Mouse (Mus musculus): ENCODE measurements around the gene Ice2. TPM values are rescaled to one million over a fixed set of nuclear protein-coding genes. Genes with fewer than 3 reads are reported as not detected.

The Ice2 gene
- 10 to 100 TPM; 24.5 to 31.2 TPM for polyA plus RNA-seq (2017; shearing (Covaris generic))

DNA sequence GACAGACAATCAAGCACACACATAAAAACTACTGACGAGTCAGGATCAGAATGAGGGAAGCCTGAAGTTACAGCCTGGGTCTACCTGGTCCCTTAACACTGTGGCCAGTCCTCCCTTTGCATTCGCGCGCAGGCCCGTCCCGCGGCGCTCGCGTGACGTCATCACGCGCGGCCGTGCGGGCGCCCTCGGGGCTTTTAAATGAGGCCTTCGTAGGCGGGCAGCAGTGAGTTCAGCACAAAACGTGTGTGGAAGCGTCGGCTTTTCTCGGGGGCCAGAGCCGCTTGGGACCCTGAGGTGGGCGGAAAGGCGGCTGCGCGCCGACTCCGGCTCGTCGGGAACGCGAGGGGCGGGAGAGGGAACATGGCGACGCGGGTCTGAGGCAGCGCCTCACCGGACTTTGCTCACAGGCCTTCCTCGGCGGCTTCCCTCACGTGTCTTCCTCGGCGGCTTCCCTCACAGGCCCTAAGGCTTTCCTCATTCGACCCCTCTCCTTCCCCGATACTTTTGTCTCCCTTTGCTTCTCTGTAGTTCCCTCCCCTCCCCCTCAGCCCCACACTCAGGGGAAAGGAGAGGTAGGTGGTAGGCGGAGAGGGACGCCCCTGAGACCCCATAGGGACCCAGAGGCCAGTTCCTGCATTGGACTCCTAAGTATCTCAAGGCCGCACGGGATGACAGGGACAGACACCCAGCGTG, at the start of gene Ice2:
TSS of gene Ice2 (plus strand) at position 147 of the 693 bp plus-strand sequence.
- ATAC-seq, result peak; percentile 90

DNA sequence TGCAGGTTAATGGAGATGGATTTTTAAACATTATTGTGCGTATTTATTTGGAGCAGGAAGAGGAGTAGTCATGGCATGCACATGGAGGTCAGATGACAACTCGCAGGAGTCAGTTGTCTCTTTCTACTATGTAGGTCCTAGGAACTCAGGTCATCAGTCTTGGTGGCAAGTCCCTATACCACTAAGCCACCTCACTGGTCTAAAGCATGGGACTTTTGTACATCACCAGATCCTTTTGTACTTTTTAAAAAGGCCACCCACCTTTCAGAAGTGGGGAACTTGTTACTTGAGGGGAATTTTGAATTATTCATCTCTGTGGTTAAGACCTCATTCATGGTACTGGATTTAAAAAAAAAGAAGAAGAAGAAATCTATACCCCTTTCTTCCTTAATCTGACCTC, 48.2 kb upstream of the Ice2 start:
- ATAC-seq, result peak; percentile 60

DNA sequence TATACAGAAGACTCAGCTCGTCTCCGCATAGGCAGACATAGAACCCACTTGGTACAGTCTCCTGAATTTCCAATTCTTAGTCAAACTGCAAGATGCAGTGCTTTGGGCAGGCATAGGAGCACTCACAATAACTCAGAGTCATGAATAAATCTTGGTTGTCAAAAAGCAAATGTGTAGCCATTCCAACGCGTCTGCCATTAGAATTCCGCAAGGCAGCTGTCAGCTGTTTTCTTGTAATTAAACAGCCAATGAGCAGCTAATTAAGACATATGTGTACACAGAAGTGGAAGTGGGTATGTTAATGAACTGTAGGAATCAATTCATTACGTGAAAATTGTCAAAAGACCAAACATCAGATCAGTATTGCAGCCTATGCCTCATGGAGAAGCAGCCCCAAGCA, 43.5 kb upstream of the Ice2 start:
- no peak for ATAC-seq

DNA sequence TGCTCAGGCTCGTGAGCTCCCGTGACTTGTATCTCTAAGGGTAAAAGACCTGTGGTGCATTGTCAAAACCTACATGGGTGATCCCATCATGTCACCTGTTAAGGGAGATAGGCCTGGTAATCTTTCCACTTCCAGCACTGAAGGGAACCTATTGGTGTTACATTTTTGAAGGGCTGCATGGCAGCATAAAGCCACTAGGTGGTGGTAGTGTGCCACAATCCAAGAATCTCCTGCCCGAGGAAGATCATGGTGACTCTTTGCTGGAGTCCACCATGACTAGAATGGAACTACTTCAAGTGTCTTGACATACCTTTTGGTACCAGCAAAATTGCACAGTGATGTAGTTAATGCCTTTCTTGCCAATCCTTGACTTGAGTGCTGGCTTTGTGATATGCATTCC, 39.9 kb upstream of the Ice2 start:
- peak; percentile 76 for ATAC-seq

DNA sequence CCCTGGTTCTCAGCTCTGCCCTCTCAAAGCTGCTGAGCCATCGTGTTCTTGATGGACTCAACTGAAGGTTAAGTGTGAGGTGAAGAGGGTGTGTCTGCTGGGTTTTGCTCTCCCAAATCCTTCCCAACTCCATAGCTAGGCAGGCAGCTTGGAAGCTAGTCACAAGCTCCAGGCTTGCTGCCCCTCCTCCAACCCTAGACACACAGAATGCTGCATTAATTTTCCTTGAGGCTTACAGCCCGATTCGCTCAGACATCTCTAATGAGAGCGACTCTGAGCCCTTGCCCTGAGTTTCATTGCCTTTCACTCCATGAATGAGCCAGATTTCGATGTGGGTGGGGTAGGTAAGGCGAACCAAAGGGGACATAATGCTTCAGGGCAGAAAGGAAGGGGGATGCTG, 38.9 kb upstream of the Ice2 start:
- no peak for ATAC-seq

DNA sequence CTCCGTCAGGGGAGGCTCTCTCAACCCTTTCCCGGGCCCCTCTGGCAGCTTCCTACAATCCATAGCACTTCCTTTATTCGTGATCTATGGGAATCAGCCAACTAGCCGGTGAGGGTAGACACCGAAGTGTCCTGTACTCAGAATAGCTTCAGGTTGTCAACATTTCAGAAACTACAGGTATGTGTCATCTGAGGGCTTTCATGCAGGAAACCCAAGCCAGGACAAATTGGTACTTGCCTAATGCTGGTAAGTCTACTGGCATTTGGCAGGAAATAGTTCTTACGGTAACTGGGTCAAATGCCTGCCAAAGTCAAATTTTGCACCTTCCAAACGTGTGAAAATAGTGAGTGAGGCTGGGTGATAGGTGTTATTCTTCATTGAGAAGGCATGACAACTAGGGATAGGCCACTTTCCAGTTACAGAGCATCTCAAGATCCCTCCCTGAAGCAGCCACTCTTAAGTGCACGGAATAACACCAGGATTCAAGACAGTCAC, 35.7 kb upstream of the Ice2 start:
- ATAC-seq, result no peak

DNA sequence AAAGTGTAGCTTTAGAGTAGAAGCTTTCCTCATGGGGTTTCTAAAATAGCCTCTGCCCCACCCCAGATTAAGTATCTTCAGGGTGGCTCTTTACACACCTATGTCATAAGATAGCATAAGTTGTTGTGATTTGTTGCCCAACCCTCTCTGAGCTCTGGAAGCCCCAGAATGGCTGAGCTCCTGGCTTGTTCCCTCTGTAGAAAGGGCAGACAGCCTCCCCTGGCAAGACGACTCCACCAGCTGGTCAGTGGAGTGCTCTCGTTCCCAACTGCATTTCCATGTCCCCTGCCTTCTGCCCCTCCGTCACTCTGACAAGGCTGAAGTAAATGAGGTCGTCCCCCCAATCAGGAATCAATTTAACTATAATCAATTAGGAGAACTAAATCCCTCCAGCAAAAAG, 34.9 kb upstream of the Ice2 start:
- ATAC-seq, result no peak

DNA sequence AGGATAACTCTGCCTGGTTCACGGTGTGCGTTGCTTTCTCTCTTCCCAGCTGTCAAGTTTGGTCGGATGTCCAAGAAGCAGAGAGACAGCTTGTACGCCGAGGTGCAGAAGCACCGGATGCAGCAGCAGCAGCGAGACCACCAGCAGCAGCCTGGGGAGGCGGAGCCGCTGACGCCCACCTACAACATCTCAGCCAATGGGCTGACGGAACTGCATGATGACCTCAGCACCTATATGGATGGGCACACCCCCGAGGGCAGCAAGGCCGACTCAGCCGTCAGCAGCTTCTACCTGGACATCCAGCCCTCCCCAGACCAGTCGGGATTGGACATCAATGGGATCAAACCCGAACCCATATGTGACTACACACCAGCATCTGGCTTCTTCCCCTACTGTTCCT, 33.6 kb upstream of the Ice2 start:
- no peak for ATAC-seq

DNA sequence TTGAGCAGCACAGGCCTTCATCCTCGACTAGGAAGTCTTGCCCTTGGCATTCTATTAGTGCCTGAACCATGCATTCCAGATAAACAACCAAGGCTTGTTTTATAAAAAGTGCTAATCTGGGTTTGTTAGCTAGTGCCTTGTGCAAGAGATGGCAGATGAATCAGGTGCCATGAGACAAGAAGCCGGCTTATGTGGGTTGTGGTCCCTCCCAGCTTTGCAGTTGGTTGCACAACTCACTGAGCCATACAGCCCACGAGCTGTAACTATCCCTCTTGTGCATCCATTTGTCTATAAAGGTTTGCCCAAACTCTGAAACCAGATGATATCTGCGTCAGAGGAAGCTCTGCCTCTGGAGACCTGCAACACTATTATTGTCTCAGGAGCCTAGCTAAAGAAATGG, 30.7 kb upstream of the Ice2 start:
- no peak for ATAC-seq

DNA sequence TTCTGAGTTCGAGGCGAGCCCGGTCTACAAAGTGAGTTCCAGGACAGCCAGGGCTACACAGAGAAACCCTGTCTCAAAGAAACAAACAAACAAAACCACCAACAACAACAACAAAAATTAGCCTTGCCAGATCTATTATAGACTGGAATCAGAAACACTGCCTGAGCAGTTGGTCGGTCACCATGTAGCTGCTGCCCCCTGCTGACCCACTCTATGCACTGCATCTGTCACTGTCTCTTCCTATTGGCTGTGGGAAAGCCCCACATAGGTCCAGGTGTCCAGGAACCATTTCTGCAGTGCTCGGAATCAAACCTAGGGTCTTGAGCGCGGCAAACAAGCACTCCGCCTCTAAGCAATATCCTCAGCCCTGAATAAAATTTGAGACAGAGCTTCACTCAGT, 29.6 kb upstream of the Ice2 start:
- ATAC-seq, result peak; percentile 89

DNA sequence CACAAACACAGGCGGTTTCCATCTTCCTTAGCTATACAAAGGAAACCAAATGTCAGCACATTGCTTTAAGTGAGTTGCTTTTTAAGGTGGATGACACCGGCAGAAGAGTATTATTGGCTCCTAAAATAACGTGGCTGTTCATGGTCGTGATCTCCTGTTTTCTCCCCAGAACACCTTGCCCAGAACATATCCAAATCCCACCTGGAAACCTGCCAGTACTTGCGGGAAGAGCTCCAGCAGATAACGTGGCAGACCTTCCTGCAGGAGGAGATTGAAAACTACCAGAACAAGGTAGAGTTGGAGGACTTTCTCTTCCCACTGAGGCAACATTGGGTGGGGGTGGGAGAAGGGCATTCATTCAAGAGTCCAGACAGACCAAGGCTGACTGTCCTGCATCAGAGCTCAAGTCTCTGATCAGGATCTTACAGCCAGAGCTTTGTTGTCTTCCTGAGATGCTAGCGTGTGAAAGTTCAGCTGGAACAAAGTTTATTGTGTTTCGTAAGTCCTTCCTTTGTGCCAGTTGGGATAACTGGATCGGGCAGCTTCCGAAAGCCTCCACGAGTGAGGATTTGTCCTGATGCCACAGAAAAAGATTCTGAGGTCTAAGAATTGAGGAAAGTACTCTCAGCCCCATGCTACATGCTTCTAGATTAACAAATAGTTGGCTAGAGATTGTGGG, 26.5 kb upstream of the Ice2 start:
- no peak for ATAC-seq

DNA sequence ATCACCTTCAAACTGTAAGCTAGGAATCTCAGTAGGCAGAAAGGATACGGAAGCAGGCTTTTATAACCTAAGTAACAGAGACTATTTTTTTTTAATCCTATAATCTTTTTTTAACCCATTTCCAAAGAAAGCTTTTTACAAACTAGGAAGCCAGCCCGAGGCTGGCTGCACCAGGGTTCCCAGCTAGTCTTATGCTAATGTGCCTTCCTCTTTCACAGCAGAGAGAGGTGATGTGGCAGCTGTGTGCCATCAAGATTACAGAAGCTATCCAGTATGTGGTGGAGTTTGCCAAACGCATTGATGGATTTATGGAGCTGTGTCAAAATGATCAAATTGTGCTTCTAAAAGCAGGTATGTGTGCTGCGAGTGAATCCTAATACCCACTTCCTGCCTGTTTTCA, 24.8 kb upstream of the Ice2 start:
- no peak for ATAC-seq

DNA sequence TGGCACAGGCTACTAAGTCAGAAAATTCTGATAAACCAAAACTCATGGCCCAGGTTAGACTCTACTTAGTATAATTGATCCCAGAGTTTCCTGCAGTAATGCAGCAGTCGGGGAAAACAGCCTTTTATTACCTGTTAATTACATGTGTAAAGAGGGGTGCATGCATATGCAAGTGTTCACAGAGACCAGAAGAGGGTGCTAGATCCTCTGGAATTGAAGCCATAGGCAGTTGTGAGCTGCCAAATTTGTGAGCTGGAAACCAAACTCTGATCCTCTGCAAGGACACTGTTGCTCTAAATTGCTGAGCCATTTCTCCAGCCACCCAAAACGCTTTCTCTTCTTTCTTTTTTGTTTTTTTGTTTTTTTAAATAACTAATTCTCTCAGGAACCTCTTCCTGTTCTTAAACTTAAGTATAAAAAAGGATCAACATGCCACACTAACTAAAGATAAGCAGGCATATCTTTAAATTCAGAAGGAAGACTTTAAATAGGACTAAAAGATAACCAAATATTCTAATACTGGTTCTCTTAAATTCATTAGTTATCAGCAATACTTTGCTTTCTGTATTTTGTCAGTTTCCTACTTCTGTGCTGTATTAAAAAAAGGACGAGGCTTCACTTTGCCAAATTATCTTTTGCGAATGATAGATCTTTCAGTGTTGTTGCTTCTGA, 20.6 kb upstream of the Ice2 start:
- ATAC-seq, result no peak

DNA sequence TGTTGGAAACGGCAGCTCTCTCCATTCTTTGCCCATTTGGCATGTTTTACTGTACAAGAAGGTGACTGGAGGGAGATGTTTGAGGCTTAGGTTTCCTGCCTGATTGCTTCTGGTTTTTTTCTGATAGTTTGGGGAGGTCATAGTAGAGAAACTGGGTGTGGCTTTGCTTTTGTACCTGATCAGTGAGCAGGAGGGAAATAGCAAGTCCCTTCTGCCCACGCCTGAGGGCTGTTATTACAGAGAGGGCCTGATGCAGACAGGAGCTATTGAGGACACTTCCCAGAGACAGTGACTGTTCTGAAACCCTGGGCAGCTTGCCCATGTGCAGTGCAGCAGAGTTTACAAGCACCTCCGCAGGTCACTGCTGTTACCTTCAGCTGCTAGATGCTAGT, 20.1 kb upstream of the Ice2 start:
- no peak for ATAC-seq

DNA sequence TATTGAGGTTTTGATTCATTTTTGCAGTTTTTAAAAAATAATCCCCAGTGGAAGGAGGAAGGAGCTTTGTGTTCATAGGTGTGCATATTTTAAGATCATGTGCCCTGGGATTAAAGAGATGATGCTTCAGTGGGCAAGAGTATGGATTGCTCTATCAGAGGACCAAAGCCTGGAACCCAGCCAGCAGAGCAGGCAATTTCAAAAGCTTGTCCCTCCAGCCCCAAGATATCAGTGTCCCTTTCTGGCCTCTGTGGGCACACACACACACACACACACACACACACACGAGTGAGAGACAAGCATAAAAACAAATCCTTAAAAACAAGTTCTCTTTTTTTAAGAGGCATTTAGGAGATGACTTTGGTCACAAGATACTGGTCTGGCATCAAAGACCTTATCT, 17.2 kb upstream of the Ice2 start:
- ATAC-seq, result no peak

DNA sequence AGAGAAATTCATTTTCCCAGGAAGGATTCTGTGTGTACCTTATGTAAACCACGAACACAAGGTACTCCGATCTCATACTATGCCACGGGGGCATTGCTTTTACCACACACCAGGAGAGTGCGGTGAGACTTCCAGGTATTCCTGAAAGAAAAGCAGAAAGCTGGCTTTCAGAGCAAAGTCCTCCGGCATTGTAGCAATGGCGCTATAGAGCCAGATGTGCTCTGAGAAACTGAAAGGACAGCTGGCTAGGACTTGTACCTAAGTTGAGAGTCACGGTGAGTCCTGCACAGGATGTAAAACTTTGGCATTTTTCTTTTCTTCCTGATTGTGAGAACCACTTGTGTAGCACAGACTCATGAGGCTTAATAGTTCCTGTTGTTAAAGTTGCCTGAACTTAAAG, 16.0 kb upstream of the Ice2 start:
- no peak for ATAC-seq

DNA sequence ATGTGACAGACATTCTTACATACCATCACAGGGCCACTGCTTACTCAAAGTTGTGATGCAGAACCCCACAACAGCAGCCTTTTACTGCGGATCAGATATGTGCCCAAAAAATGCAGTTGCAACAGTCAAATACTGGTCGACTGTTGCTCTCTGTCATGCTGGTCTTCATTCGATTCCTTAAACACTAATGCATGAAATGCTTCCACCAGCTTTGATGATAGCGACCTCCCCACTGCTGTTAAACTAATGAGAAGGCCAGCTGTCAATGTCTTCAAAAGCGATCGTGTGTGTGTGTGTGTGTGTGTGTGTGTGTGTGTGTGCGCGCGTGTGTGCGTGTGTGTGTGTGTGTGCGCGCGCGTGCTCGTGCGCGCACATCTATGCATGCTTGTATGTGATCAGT, 13.2 kb upstream of the Ice2 start:
- ATAC-seq, result no peak

DNA sequence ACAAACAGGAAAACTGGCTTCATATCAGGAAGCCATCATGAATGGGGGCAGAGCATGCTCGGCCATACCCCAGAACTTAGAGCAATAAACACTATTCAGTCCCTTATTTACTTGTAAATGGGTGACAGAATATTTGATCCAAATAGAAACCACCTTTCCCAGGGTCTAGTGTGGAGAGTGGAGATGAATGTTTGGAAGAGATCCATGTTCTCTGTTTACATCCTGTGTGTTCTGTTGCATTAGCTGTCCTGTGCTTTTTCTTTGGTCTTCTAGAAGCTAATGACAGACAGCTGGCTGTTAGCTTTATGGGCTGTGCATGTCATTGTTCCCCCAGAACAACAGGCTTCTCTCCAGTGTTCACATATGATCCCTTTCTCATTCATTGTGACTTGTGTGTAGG, 12.8 kb upstream of the Ice2 start:
- ATAC-seq, result no peak

DNA sequence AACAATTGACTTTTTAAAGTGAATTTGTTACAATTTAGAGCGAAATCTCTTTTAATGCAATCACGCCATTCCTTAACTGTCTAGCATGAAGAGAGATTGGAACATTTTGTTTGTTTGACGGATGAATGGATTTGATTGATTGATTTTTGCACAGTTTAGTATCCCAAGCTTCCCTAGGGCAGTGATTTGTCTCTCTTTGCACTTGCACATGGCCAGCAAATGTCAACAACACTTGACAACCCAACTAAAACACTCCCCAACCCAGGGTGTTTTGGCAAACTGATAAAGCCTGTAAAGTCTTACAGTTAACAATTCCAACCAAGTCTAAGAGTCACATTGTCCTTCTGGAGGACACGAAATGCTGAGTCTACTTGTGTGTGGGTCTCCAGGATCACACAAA, 10.4 kb upstream of the Ice2 start:
- ATAC-seq, result no peak

DNA sequence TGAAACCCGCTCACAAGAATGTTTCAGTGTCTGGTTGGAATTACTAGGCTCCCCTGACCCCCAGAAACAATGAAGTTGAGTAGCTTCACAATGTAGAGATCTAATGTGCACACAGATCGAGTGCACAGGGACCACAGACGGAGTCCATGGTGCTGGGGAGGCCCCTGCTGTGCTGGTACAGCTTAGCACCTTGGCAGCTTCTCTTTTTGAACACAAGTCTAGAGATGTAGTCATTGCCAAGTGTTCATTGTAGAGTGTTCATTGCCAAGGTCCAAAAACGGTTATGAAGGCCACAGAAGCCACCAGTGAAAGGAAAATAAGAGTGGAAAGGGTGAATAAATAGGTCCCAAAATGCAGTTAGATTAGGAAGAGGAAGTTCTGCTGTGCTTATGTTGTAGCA, 7.1 kb upstream of the Ice2 start:
- no peak for ATAC-seq

DNA sequence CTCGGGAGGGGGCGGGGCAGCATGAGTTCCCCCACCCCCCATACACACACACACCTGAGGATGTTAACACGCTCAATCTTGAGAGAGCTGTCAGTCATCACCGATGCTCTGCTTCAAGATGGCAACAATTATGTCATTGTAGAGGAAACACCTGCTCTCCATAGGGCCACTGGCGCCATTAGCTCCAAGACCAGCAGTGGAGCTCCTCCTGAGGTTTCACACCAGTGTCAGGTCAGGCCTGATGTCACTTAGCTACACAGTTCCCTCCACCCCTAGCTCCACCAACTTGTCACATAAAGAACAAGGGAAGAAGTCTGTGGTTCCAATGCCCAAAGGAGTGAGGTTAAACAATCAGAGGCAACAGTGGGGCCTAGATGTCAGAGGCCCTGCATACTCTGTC, 3.5 kb upstream of the Ice2 start:
- ATAC-seq, result no peak

DNA sequence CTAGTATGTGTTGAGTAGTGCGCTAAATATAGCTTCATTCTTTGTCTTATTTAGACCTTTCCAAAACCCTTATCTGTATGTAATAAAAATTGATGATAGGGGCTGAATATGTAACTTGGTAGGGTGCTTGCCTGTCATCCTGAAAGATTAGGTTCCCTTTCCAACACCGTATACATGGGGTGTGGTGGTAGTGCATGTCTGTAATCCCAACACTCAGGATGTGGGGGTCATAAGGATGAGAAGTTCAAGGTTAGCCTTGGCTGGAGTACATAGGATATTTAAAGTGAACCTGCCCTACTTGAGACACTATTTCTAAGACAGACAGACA, 310 bp upstream of the Ice2 start:
- ATAC-seq, result peak; percentile 38

DNA sequence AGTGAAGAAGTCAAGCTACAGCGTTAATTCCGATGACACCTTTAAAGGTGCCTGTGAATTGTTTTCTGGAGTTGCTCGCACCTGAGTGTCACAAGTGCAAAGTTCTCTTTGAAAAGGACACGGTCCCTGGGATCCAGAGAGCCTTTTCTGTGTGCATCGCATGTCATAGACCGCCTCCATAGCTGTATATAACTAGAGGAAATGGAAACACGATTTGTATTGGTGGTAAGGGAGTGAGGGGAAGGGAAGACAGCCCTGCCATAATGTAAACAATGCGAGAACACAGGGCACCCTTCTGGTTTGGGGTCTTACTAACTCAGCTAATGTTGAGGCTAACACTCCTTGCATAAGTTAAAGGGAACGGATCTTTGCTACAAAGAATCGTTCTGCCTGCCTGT, 746 bp downstream of the Ice2 start:
- ATAC-seq, result peak; percentile 45

DNA sequence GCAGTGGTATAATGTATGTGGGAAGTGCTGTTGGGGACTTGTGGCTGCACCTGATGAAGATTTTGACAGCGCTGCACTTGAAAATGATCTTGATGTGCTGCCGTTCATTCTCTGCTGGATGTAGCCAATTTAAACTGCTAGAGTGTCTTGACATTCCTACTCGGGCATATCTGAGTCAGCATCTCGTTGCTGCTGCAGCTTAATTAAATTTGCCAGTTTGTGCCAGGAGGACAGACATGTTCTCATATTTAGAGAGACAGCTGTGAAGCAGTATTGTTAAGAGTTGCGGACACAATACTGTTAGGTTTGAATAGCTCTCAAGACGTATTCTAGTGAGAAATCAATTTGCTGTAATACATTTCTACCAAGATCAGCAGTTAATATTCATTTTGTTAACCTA, 7.0 kb downstream of the Ice2 start:
- no peak for ATAC-seq

Measured in CD4-positive, CD25-positive, alpha-beta regulatory T cell, adult 4 months (primary cell).